Mouse (Mus musculus): ENCODE measurements around the gene Pcbp4.
"Not testable (repeated sequence)": the region's sequence is repeated elsewhere in the genome, so short reads cannot be mapped to it uniquely, and the experiment has no call there.

The Pcbp4 gene

DNA sequence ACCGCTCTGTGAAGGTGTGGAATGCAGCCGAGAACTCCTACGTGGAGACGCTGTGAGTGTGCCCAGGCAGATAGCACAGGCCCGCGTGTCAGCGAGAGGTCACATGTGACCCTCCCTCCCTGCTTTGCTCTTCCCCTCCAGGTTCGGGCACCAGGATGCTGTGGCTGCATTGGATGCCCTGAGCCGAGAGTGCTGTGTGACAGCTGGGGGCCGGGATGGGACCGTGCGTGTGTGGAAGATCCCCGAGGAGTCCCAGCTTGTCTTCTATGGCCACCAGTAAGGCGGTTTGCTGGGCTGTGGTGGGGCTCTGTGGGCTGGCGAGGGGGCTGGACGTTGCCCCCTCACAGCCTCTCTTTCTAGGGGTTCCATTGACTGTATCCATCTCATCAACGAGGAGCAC lies 30.5 kb downstream of the Pcbp4 start:
- DNase-seq, result no peak

DNA sequence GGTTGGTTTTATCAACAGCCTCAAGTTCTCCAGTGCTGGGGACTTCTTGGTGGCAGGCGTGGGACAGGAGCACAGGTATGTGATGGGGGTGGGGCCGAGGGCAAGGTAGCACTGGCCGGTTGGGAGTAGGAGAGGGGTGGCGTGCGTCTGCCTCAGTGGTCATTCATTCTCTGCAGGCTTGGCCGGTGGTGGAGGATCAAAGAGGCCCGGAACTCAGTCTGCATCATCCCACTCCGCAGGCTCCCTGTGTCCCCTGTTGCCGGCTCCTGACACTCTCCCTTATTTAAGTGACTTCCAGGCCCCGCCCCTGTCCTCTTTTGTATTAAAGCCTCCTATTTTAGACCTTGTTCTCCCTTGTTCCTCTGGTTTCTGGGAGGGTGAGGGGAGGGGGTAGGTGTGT lies 32.0 kb downstream of the Pcbp4 start:
- DNase-seq, result peak; percentile 6

DNA sequence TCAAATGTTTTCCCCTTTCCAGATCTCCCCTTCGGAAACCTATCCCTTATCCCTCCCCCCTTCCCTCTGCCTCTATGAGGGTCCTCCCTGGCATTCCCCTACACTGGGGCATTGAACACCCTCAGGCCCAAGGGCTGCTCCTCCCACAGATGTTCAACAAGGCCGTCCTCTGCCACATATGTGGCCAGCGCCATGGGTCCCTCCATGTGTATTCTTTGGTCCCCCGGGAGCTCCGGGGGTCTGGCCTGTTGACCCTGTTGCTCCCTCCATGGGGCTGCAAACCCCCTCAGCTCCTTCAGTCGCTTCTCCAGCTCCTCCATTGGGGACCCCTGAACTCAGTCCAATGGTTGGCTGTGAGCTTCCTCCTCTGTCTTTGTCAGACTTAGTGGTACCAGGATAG lies 34.5 kb downstream of the Pcbp4 start:
- not testable (repeated sequence) for DNase-seq

DNA sequence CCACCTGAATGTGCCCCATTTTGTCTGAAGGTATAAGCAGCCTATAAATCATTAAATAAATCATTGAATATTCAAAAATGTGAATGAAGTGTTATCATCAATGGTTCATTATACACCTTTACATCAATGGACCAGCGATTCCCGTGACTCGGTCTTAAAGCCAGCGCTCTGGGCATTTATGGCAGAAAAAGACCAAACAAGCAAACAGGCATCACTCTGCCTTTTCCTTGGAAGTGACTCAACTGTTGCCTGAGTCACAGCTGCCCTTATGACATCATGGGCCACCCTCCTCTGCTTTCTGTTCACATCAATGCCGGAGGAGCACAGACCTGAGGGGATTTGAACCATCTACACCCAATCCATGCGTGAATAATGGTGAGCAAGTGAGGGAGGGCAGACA lies 46.6 kb downstream of the Pcbp4 start, which contains the start of gene Iqcf1:
Gene Iqcf1, plus strand, starts transcription at position 301 of the 400 bp plus-strand sequence.
- DNase-seq, result no peak

DNA sequence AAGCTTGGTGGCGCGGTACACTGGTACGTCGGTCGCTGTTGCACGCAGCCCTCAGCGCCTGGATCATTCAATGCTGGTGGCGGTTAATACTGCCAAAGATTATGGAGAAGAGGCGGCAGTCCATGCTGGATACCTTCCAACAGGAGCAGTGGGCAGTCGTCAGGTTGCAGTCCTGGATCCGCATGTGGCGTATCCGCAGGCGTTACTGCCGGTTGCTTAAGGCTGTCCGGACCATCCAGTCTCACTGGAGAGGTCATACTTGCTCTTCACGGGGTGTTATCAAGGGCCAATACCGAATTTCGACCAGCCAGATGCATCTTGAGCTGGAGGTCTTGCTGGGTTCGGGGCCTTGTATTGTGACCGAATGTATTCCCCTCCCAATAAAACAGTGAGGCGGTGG lies 48.8 kb downstream of the Pcbp4 start:
- DNase-seq, result no peak

DNA sequence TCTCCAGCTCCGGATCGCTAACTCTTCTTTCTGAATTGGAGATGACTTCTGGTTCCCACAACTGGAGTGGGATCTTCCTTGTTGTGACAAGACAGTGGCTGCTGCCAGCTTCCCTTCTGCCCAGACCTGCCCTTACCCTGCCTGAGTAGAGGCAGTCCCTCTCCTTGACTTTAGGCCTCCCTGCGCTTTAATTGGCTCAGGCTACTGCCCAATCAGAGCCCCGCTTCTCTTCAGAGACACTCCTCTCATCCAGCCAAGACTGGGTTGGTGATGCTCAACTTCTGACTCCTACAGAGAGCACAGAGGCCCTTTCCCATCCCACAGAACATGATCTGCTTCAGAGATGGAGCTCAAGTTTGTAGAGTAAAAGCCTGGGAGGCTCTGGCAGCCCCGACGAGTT lies 51.2 kb downstream of the Pcbp4 start:
- no peak for DNase-seq

DNA sequence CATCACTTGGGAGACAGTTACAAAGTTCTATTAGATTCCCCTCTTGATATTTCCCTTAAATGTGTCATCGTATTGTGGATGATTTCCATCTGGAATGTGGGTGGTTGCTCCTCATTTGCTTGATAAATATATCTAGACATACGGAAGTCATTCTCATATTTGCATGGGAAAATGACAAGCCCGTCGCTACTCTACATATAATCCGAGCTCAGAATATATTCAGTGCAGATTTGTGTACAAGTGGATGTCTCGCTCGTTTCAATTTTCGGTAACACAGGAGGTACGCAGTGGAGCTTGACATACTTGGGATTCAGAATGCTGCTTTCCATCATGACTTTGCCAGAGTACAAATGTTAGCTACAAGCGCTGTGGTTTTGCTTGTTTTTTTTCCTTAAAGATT lies 56.3 kb downstream of the Pcbp4 start:
- no peak for DNase-seq

DNA sequence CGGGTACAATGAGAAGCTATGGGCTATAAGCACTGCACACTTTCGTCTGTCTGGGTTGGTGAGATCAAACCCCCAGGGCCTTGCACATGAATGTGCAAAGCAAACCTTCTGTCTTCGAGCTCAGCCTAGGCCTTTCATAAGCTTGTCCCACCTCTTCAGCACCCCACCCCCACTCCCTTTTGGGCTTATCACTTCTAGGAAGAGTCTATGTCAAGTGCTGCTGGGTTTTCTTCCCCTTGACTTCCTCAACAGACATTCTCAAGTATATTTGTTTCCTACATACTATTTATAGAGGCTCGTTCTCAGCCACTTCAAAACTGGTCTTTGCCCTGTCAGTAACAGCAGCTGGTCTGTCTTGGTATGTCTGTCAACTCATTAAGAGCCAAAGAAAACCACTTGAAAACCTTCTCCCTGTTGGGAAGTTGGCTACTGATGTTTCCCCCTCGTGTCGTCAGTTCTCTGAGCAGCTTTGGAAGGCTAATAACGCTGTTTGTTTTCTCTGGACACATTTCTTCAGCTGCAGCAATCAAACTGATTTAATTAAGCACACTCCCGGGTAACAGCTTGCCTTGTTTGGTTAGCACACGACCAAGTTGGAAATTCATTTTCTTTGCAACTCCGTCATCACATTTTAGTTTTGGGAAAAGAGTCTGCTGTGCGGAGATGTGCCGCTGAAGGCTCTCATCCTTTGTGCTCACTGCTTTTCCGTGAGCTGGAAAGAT lies 59.8 kb downstream of the Pcbp4 start:
- DNase-seq, result no peak

DNA sequence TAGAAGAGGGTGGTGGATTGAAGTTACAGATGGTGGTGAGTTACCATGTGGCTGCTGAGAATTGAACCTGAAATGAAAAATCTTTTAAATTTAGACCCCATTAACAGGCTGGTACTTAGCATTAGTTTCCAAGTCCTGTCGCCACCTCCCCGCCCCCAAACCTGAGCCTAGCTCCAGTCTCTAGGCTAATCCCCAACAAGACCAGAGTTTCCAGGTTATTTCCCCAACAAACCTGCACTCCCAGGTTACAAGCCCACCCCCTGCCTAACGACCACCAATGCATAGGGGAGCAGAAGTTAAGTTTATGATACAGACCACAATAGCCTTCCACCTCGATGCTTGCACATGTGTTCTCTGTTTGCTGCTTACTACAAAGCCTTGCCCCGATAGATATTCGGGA lies 60.5 kb downstream of the Pcbp4 start:
- no peak for DNase-seq
